Mouse (Mus musculus): ENCODE results near the gene Spink4. TPM values are rescaled to one million over a fixed set of nuclear protein-coding genes. Genes with fewer than 3 reads are reported as not detected.

Gene Spink4
- polyA plus RNA-seq, 1 experiment from 2014 or later, result not detected

GRCm38 (mm10) chr4:40883200-40883599 is 36.7 kb upstream of the Spink4 start:
- DNase-seq (ENCODE audit: low spot score), result no peak
- H3K36me3 ChIP-seq (ENCODE audit: control insufficient read depth, insufficient read depth, low read length), result no peaks in the 10 kb centered on the region
- H3K9me3 ChIP-seq (ENCODE audit: control insufficient read depth, low read length), result no peaks in the 10 kb centered on the region
- H3K4me3 ChIP-seq (ENCODE audit: low read depth, low read length), result no peak overlapping the region
- no peak overlapping the region for H3K27ac ChIP-seq (ENCODE audit: low read depth, low read length)
- WGBS, result 84% methylated on average over 10 of the region's 10 CpGs
- H3K9ac ChIP-seq (ENCODE audit: low read depth, low read length), result no peak overlapping the region
- no peak overlapping the region for H3K4me2 ChIP-seq (replicated peaks; ENCODE audit: low read depth, low read length)
- no peak for ATAC-seq (ENCODE audit: low FRiP score)
- no peaks in the 10 kb centered on the region for H3K27me3 ChIP-seq (ENCODE audit: control insufficient read depth, insufficient read depth, low read length)
- no peaks in the 10 kb centered on the region for H3K4me1 ChIP-seq (replicated peaks; ENCODE audit: control insufficient read depth, insufficient read depth, low read length)

GRCm38 (mm10) chr4:40884282-40885165 is 35.3 kb upstream of the Spink4 start:
- H3K4me1 ChIP-seq (replicated peaks; ENCODE audit: control insufficient read depth, insufficient read depth, low read length), result no peaks in the 10 kb centered on the region
- no peaks in the 10 kb centered on the region for H3K27me3 ChIP-seq (ENCODE audit: control insufficient read depth, insufficient read depth, low read length)
- no peak overlapping the region for H3K4me3 ChIP-seq (ENCODE audit: low read depth, low read length)
- no peak overlapping the region for H3K9ac ChIP-seq (ENCODE audit: low read depth, low read length)
- 84% methylated on average over 12 of the region's 12 CpGs for WGBS
- no peak overlapping the region for H3K4me2 ChIP-seq (replicated peaks; ENCODE audit: low read depth, low read length)
- H3K9me3 ChIP-seq (ENCODE audit: control insufficient read depth, low read length), result no peaks in the 10 kb centered on the region
- DNase-seq (ENCODE audit: low spot score), result no peak
- ATAC-seq (ENCODE audit: low FRiP score), result no peak
- no peak overlapping the region for H3K27ac ChIP-seq (ENCODE audit: low read depth, low read length)
- H3K36me3 ChIP-seq (ENCODE audit: control insufficient read depth, insufficient read depth, low read length), result no peaks in the 10 kb centered on the region

- Histone ChIP-seq H3K4me2 (replicated peaks; ENCODE audit: low read depth, low read length) (no peak overlapping the region), H3K9ac (ENCODE audit: low read depth, low read length) (no peak overlapping the region), H3K27ac (ENCODE audit: low read depth, low read length) (no peak overlapping the region), H3K4me1 (replicated peaks; ENCODE audit: control insufficient read depth, insufficient read depth, low read length) (no peaks in the 10 kb centered on the region), H3K9me3 (ENCODE audit: control insufficient read depth, low read length) (no peaks in the 10 kb centered on the region), H3K36me3 (ENCODE audit: control insufficient read depth, insufficient read depth, low read length) (no peaks in the 10 kb centered on the region), H3K4me3 (ENCODE audit: low read depth, low read length) (no peak overlapping the region), H3K27me3 (ENCODE audit: control insufficient read depth, insufficient read depth, low read length) (no peaks in the 10 kb centered on the region)
- 81% methylated on average over 2 of the region's 2 CpGs for WGBS
- ATAC-seq (ENCODE audit: low FRiP score) (no peak), DNase-seq (ENCODE audit: low spot score) (no peak)
Measured at GRCm38 (mm10) chr4:40885166-40885525, 34.7 kb upstream of the Spink4 start.

- Histone ChIP-seq H3K9ac (ENCODE audit: low read depth, low read length) (no peak overlapping the region), H3K4me1 (replicated peaks; ENCODE audit: control insufficient read depth, insufficient read depth, low read length) (no peaks in the 10 kb centered on the region), H3K9me3 (ENCODE audit: control insufficient read depth, low read length) (no peaks in the 10 kb centered on the region), H3K27me3 (ENCODE audit: control insufficient read depth, insufficient read depth, low read length) (no peaks in the 10 kb centered on the region), H3K4me3 (ENCODE audit: low read depth, low read length) (no peak overlapping the region), H3K27ac (ENCODE audit: low read depth, low read length) (no peak overlapping the region), H3K36me3 (ENCODE audit: control insufficient read depth, insufficient read depth, low read length) (no peaks in the 10 kb centered on the region), H3K4me2 (replicated peaks; ENCODE audit: low read depth, low read length) (no peak overlapping the region)
- WGBS, result 84% methylated on average over 4 of the region's 4 CpGs
- ATAC-seq (ENCODE audit: low FRiP score) (no peak), DNase-seq (ENCODE audit: low spot score) (no peak)
Measured at GRCm38 (mm10) chr4:40885883-40886282, 34.0 kb upstream of the Spink4 start.

- no peak for DNase-seq (ENCODE audit: low spot score)
- ATAC-seq (ENCODE audit: low FRiP score), result no peak
- WGBS, result 84% methylated on average over 11 of the region's 11 CpGs
- Histone ChIP-seq H3K27ac (ENCODE audit: low read depth, low read length) (no peak overlapping the region), H3K9me3 (ENCODE audit: control insufficient read depth, low read length) (no peaks in the 10 kb centered on the region), H3K4me2 (replicated peaks; ENCODE audit: low read depth, low read length) (no peak overlapping the region), H3K4me1 (replicated peaks; ENCODE audit: control insufficient read depth, insufficient read depth, low read length) (no peaks in the 10 kb centered on the region), H3K4me3 (ENCODE audit: low read depth, low read length) (no peak overlapping the region), H3K27me3 (ENCODE audit: control insufficient read depth, insufficient read depth, low read length) (no peaks in the 10 kb centered on the region), H3K36me3 (ENCODE audit: control insufficient read depth, insufficient read depth, low read length) (no peaks in the 10 kb centered on the region), H3K9ac (ENCODE audit: low read depth, low read length) (no peak overlapping the region)
Measured at GRCm38 (mm10) chr4:40888839-40889238, 31.0 kb upstream of the Spink4 start.

GRCm38 (mm10) chr4:40889252-40889651 is 30.6 kb upstream of the Spink4 start:
- H3K4me1 ChIP-seq (replicated peaks; ENCODE audit: control insufficient read depth, insufficient read depth, low read length), result no peaks in the 10 kb centered on the region
- H3K9me3 ChIP-seq (ENCODE audit: control insufficient read depth, low read length), result no peaks in the 10 kb centered on the region
- DNase-seq (ENCODE audit: low spot score) (no peak), ATAC-seq (ENCODE audit: low FRiP score) (no peak)
- no peak overlapping the region for H3K4me2 ChIP-seq (replicated peaks; ENCODE audit: low read depth, low read length)
- 59% methylated on average over 3 of the region's 3 CpGs for WGBS
- no peaks in the 10 kb centered on the region for H3K27me3 ChIP-seq (ENCODE audit: control insufficient read depth, insufficient read depth, low read length)
- no peak overlapping the region for H3K27ac ChIP-seq (ENCODE audit: low read depth, low read length)
- H3K36me3 ChIP-seq (ENCODE audit: control insufficient read depth, insufficient read depth, low read length), result no peaks in the 10 kb centered on the region
- no peak overlapping the region for H3K9ac ChIP-seq (ENCODE audit: low read depth, low read length)
- no peak overlapping the region for H3K4me3 ChIP-seq (ENCODE audit: low read depth, low read length)

- H3K27me3 ChIP-seq (ENCODE audit: control insufficient read depth, insufficient read depth, low read length), result no peaks in the 10 kb centered on the region
- H3K4me1 ChIP-seq (replicated peaks; ENCODE audit: control insufficient read depth, insufficient read depth, low read length), result no peaks in the 10 kb centered on the region
- 85% methylated on average over 4 of the region's 4 CpGs for WGBS
- H3K27ac ChIP-seq (ENCODE audit: low read depth, low read length), result no peak overlapping the region
- no peak overlapping the region for H3K9ac ChIP-seq (ENCODE audit: low read depth, low read length)
- DNase-seq (ENCODE audit: low spot score), result no peak
- H3K9me3 ChIP-seq (ENCODE audit: control insufficient read depth, low read length), result no peaks in the 10 kb centered on the region
- H3K36me3 ChIP-seq (ENCODE audit: control insufficient read depth, insufficient read depth, low read length), result no peaks in the 10 kb centered on the region
- no peak for ATAC-seq (ENCODE audit: low FRiP score)
- no peak overlapping the region for H3K4me2 ChIP-seq (replicated peaks; ENCODE audit: low read depth, low read length)
- no peak overlapping the region for H3K4me3 ChIP-seq (ENCODE audit: low read depth, low read length)
Measured at GRCm38 (mm10) chr4:40889983-40890382, 29.9 kb upstream of the Spink4 start.

- Histone ChIP-seq H3K4me1 (replicated peaks; ENCODE audit: control insufficient read depth, insufficient read depth, low read length) (no peaks in the 10 kb centered on the region), H3K9ac (ENCODE audit: low read depth, low read length) (no peak overlapping the region), H3K9me3 (ENCODE audit: control insufficient read depth, low read length) (no peaks in the 10 kb centered on the region), H3K27ac (ENCODE audit: low read depth, low read length) (no peak overlapping the region), H3K4me3 (ENCODE audit: low read depth, low read length) (no peak overlapping the region), H3K27me3 (ENCODE audit: control insufficient read depth, insufficient read depth, low read length) (no peaks in the 10 kb centered on the region), H3K4me2 (replicated peaks; ENCODE audit: low read depth, low read length) (no peak overlapping the region), H3K36me3 (ENCODE audit: control insufficient read depth, insufficient read depth, low read length) (no peaks in the 10 kb centered on the region)
- WGBS, result 79% methylated on average over 5 of the region's 5 CpGs
- no peak for DNase-seq (ENCODE audit: low spot score)
- no peak for ATAC-seq (ENCODE audit: low FRiP score)
Measured at GRCm38 (mm10) chr4:40891206-40891605, 28.6 kb upstream of the Spink4 start.

- no peak overlapping the region for H3K27ac ChIP-seq (ENCODE audit: low read depth, low read length)
- H3K4me2 ChIP-seq (replicated peaks; ENCODE audit: low read depth, low read length), result no peak overlapping the region
- no peak overlapping the region for H3K4me3 ChIP-seq (ENCODE audit: low read depth, low read length)
- ATAC-seq (ENCODE audit: low FRiP score), result no peak
- no peaks in the 10 kb centered on the region for H3K9me3 ChIP-seq (ENCODE audit: control insufficient read depth, low read length)
- H3K36me3 ChIP-seq (ENCODE audit: control insufficient read depth, insufficient read depth, low read length), result no peaks in the 10 kb centered on the region
- H3K9ac ChIP-seq (ENCODE audit: low read depth, low read length), result no peak overlapping the region
- DNase-seq (ENCODE audit: low spot score), result no peak
- no peaks in the 10 kb centered on the region for H3K4me1 ChIP-seq (replicated peaks; ENCODE audit: control insufficient read depth, insufficient read depth, low read length)
- 90% methylated on average over 3 of the region's 3 CpGs for WGBS
- no peaks in the 10 kb centered on the region for H3K27me3 ChIP-seq (ENCODE audit: control insufficient read depth, insufficient read depth, low read length)
Measured at GRCm38 (mm10) chr4:40895118-40895517, 24.7 kb upstream of the Spink4 start.
